ENCODE assay signal across 29 mouse cellular contexts in genomic region chr8:83672936-83673335, GRCm38 (mm10). TPM values are rescaled to one million over a fixed set of nuclear protein-coding genes. Genes with fewer than 3 reads are reported as not detected.
DNase-seq lines count a peak whose midpoint lies in the region; ATAC-seq and TF ChIP-seq lines count a peak whose summit lies in the region.
"Had no signal": no experiment of that assay in that cellular context is flagged by ENCODE, and none has a peak within 500 bp of the region (broad histone marks: within the 10 kb centered on the region; RNA-seq: fewer than 3 reads in every experiment).

No protein-coding gene starts in this region.

- H3K4me3 ChIP-seq in kidney, embryonic 15.5 days (replicated peaks) = no peak overlapping the region
- no peak overlapping the region for H3K4me3 ChIP-seq in liver, postnatal 0 days (ENCODE audit: low read depth, low read length)
- no peak overlapping the region for H3K4me3 ChIP-seq in stomach, postnatal 0 days (ENCODE audit: low read depth, low read length)
- no peak overlapping the region for H3K4me3 ChIP-seq in embryonic facial prominence, embryonic 10.5 days
- H3K4me3 ChIP-seq: embryonic facial prominence, embryonic 12.5 days; embryonic facial prominence, embryonic 15.5 days; gastrocnemius, adult 2 months; heart, embryonic 10.5 days; heart, embryonic 13.5 days; hindbrain, embryonic 10.5 days; hindbrain, embryonic 13.5 days had no signal

- peaks cover 84% of the 10 kb centered on the region for H3K36me3 ChIP-seq in kidney, embryonic 15.5 days
- peaks cover 68% of the 10 kb centered on the region for H3K36me3 ChIP-seq in liver, postnatal 0 days (replicated peaks; ENCODE audit: insufficient read depth, low read length)
- peaks cover 21% of the 10 kb centered on the region; the same call in 1 of the 2 replicates for H3K36me3 ChIP-seq in stomach, postnatal 0 days (ENCODE audit: control insufficient read depth, insufficient read depth, low read length)
- H3K36me3 ChIP-seq in embryonic facial prominence, embryonic 10.5 days (replicated peaks) = peaks cover 85% of the 10 kb centered on the region

- no peak for TF ChIP-seq EP300 in liver, postnatal 0 days (IDR thresholded peaks at IDR 0.05; ENCODE audit: low read depth)
- TF ChIP-seq EP300 in stomach, postnatal 0 days (optimal IDR thresholded peaks at IDR 0.05) = no peak

- WGBS in kidney, embryonic 15.5 days = 58% methylated on average over 5 of the region's 5 CpGs
- whole genome bisulfite sequencing in liver, postnatal 0 days (ENCODE audit: insufficient replicate concordance) = 63% methylated on average over 5 of the region's 5 CpGs
- 56% methylated on average over 5 of the region's 5 CpGs for WGBS in stomach, postnatal 0 days
- WGBS in embryonic facial prominence, embryonic 10.5 days = 59% methylated on average over 5 of the region's 5 CpGs

- H3K27me3 ChIP-seq in kidney, embryonic 15.5 days = 0 out of 2 replicates have a peak, but pooled peaks cover 3% of the 10 kb centered on the region
- no peaks in the 10 kb centered on the region for H3K27me3 ChIP-seq in liver, postnatal 0 days (ENCODE audit: insufficient read depth, low read length)
- H3K27me3 ChIP-seq in stomach, postnatal 0 days (ENCODE audit: control insufficient read depth, insufficient read depth, low read length) = no peaks in the 10 kb centered on the region
- peaks cover 12% of the 10 kb centered on the region for H3K27me3 ChIP-seq in embryonic facial prominence, embryonic 10.5 days (replicated peaks; ENCODE audit: low read depth, poor library complexity, severe bottlenecking)
- H3K27me3 ChIP-seq: CH12.LX; embryonic facial prominence, embryonic 15.5 days had no signal

- TF ChIP-seq CTCF in liver, postnatal 0 days (IDR thresholded peaks at IDR 0.05; ENCODE audit: low read depth) = peak; percentile 19; the same call in 1 of the 2 replicates
- peak; percentile 17; the same call in 1 of the 2 replicates for TF ChIP-seq CTCF in stomach, postnatal 0 days (IDR thresholded peaks at IDR 0.05; ENCODE audit: low read depth)

- no peak overlapping the region for H3K9ac ChIP-seq in kidney, embryonic 15.5 days
- H3K9ac ChIP-seq in liver, postnatal 0 days (replicated peaks) = no peak overlapping the region
- no peak overlapping the region for H3K9ac ChIP-seq in stomach, postnatal 0 days (ENCODE audit: low read length)
- H3K9ac ChIP-seq: embryonic facial prominence, embryonic 12.5 days; embryonic facial prominence, embryonic 15.5 days; forebrain, postnatal 0 days; heart, embryonic 13.5 days; hindbrain, embryonic 13.5 days had no signal

- ATAC-seq in kidney, embryonic 15.5 days (replicated peaks; ENCODE audit: low FRiP score) = no peak
- ATAC-seq in liver, postnatal 0 days = peak; percentile 41
- no peak for ATAC-seq in stomach, postnatal 0 days (ENCODE audit: low FRiP score, low TSS enrichment)
- ATAC-seq: forebrain, embryonic 14.5 days; forebrain, postnatal 0 days; hindbrain, embryonic 16.5 days had no signal

- H3K4me2 ChIP-seq in kidney, embryonic 15.5 days = no peak overlapping the region
- no peak overlapping the region for H3K4me2 ChIP-seq in liver, postnatal 0 days (ENCODE audit: low read depth, low read length)
- H3K4me2 ChIP-seq in stomach, postnatal 0 days (replicated peaks; ENCODE audit: low read depth) = no peak overlapping the region
- H3K4me2 ChIP-seq: embryonic facial prominence, embryonic 12.5 days; embryonic facial prominence, embryonic 15.5 days; heart, embryonic 13.5 days; hindbrain, embryonic 13.5 days had no signal

- no peak for DNase-seq in kidney, postnatal 10 days
- DNase-seq in liver, postnatal 0 days = no peak
- DNase-seq in liver (no peak), NIH3T3 (ENCODE audit: low read depth) (peak; percentile 17)
- no peak for DNase-seq in stomach, postnatal 0 days (ENCODE audit: low spot score)
- no peak for DNase-seq in embryonic facial prominence, embryonic 10.5 days (ENCODE audit: low spot score)
- DNase-seq in ovary, adult 18-20 months (ENCODE audit: low spot score) = no peak
- DNase-seq: adrenal gland, adult 2 months; adrenal gland, postnatal 14 days; B cell, adult 2 months; cerebellum, adult 11-12 months; cerebellum, adult 9-10 months; cerebellum, postnatal 14 days; forebrain, postnatal 0 days; gastrocnemius, adult 2 months; gastrocnemius, postnatal 14 days; heart, adult 11 months; heart, postnatal 10 days; heart, postnatal 36 days had no signal

- 0 out of 2 replicates have a peak overlapping the region, but pooled peaks have one; percentile 23 for H3K27ac ChIP-seq in kidney, embryonic 15.5 days
- no peak overlapping the region for H3K27ac ChIP-seq in liver, postnatal 0 days (ENCODE audit: low read depth)
- no peak overlapping the region for H3K27ac ChIP-seq in stomach, postnatal 0 days (replicated peaks)
- no peak overlapping the region for H3K27ac ChIP-seq in embryonic facial prominence, embryonic 10.5 days (replicated peaks)
- H3K27ac ChIP-seq: embryonic facial prominence, embryonic 12.5 days; embryonic facial prominence, embryonic 15.5 days; gastrocnemius, adult 2 months; heart, embryonic 10.5 days; heart, embryonic 13.5 days; hindbrain, embryonic 10.5 days; hindbrain, embryonic 13.5 days had no signal

- peaks cover 16% of the 10 kb centered on the region for H3K4me1 ChIP-seq in kidney, embryonic 15.5 days
- H3K4me1 ChIP-seq in liver, postnatal 0 days (ENCODE audit: insufficient read depth) = peaks cover 12% of the 10 kb centered on the region
- peaks cover 5% of the 10 kb centered on the region for H3K4me1 ChIP-seq in stomach, postnatal 0 days (replicated peaks; ENCODE audit: control insufficient read depth, insufficient read depth)
- peaks cover 22% of the 10 kb centered on the region for H3K4me1 ChIP-seq in embryonic facial prominence, embryonic 10.5 days

- no peaks in the 10 kb centered on the region for H3K9me3 ChIP-seq in kidney, embryonic 15.5 days (replicated peaks)
- H3K9me3 ChIP-seq in liver, postnatal 0 days (ENCODE audit: low read length) = no peaks in the 10 kb centered on the region
- H3K9me3 ChIP-seq in stomach, postnatal 0 days (ENCODE audit: control insufficient read depth, low read length) = no peaks in the 10 kb centered on the region
- H3K9me3 ChIP-seq in embryonic facial prominence, embryonic 10.5 days = no peaks in the 10 kb centered on the region
- H3K9me3 ChIP-seq: embryonic facial prominence, embryonic 12.5 days; embryonic facial prominence, embryonic 15.5 days; heart, embryonic 10.5 days; heart, embryonic 13.5 days; hindbrain, embryonic 10.5 days; hindbrain, embryonic 13.5 days had no signal

RNA-seq across cellular contexts. Expression of gene Ptger1, which starts 6.5 kb away (rescaled TPM):
- polyA plus RNA-seq in kidney, embryonic 15.5 days (2015; fragmentation: Nextera tagmentation; extraction: Ambion mirVana) = 2.4 and 2.9 TPM in 2 replicates
- 0.12 and 0.16 TPM in 2 replicates for polyA plus RNA-seq in liver, postnatal 0 days (2015; fragmentation: Nextera tagmentation; extraction: Ambion mirVana)
- 5.6 and 5.9 TPM in 2 replicates for polyA plus RNA-seq in stomach, postnatal 0 days (2015; fragmentation: Nextera tagmentation; extraction: Ambion mirVana)
- polyA plus RNA-seq in embryonic facial prominence, embryonic 10.5 days (2016; fragmentation: Nextera tagmentation; extraction: Ambion mirVana) = 0.36 and 0.41 TPM in 2 replicates

RNA-seq across cellular contexts. Expression of gene Gipc1, which starts 20.5 kb away (rescaled TPM):
- polyA plus RNA-seq in kidney, embryonic 15.5 days (2015; fragmentation: Nextera tagmentation; extraction: Ambion mirVana) = 220 and 221 TPM in 2 replicates
- polyA plus RNA-seq in liver, postnatal 0 days (2015; fragmentation: Nextera tagmentation; extraction: Ambion mirVana) = 44.4 and 46.1 TPM in 2 replicates
- 171 and 183 TPM in 2 replicates for polyA plus RNA-seq in stomach, postnatal 0 days (2015; fragmentation: Nextera tagmentation; extraction: Ambion mirVana)
- polyA plus RNA-seq in embryonic facial prominence, embryonic 10.5 days (2016; fragmentation: Nextera tagmentation; extraction: Ambion mirVana) = 208 and 209 TPM in 2 replicates

RNA-seq across cellular contexts. Expression of gene Pkn1, which starts 26.0 kb away (rescaled TPM):
- polyA plus RNA-seq in kidney, embryonic 15.5 days (2015; fragmentation: Nextera tagmentation; extraction: Ambion mirVana) = 29.3 and 34.6 TPM in 2 replicates
- polyA plus RNA-seq in liver, postnatal 0 days (2015; fragmentation: Nextera tagmentation; extraction: Ambion mirVana) = 8.5 TPM in 2 replicates
- polyA plus RNA-seq in stomach, postnatal 0 days (2015; fragmentation: Nextera tagmentation; extraction: Ambion mirVana) = 14.4 and 16.2 TPM in 2 replicates
- 30.3 and 30.9 TPM in 2 replicates for polyA plus RNA-seq in embryonic facial prominence, embryonic 10.5 days (2016; fragmentation: Nextera tagmentation; extraction: Ambion mirVana)

RNA-seq across cellular contexts. Expression of gene Ddx39, which starts 42.0 kb away (rescaled TPM):
- polyA plus RNA-seq in kidney, embryonic 15.5 days (2015; fragmentation: Nextera tagmentation; extraction: Ambion mirVana) = 189 and 192 TPM in 2 replicates
- 68.5 and 80.9 TPM in 2 replicates for polyA plus RNA-seq in liver, postnatal 0 days (2015; fragmentation: Nextera tagmentation; extraction: Ambion mirVana)
- 83.8 and 86.6 TPM in 2 replicates for polyA plus RNA-seq in stomach, postnatal 0 days (2015; fragmentation: Nextera tagmentation; extraction: Ambion mirVana)
- polyA plus RNA-seq in embryonic facial prominence, embryonic 10.5 days (2016; fragmentation: Nextera tagmentation; extraction: Ambion mirVana) = 286 and 311 TPM in 2 replicates
